Mouse (Mus musculus) liver, embryonic 14.5 days (tissue): Measurements from ENCODE around the gene Mrpl44.

Experiments
- CTCF ChIP-seq: IDR thresholded peaks from 2 replicates; pipeline ENCODE4 v1.5.1; 2016; ENCODE audit warnings: antibody characterized with exemption, low read depth, control low read depth
- EP300 ChIP-seq: IDR thresholded peaks from 2 replicates; pipeline ENCODE4 v1.6.1; 2016; ENCODE audit warnings: antibody characterized with exemption, low read depth

DNA sequence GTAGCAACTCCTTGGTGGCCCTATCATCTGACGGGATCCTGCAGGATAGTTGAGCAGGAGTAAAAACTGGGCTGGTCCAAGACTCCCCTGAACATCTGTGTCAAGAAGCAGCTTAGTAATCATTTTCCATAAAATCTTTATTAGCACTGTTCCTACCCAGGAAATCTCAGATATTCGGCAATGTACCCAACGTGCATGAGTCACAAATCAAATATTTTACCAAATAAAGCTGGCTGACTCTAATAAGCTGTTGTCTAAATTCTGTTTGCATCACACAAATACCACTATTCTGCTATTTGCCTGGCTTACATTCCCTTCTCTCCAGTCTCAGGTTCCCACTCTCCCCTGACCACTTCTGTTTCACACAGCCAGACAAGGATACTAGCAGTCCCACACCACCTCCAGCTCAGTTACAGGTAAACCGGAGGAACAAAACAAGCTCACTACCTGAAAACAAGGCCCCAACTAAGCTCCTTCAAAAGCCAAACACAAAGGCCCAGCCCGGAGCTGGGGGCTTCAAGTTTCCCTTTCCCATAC lies 16.3 kb upstream of the Mrpl44 start:
- no peak for TF ChIP-seq CTCF
- no peak for TF ChIP-seq EP300
